Mouse (Mus musculus) thymus, adult 2 months (tissue): ENCODE measurements around the gene Idnk. TPM values are rescaled to one million over a fixed set of nuclear protein-coding genes. Genes with fewer than 3 reads are reported as not detected.

Source experiments
- DNase-seq: peaks from one replicate; pipeline ENCODE4 v3.0.0; 2021
- H3K27ac ChIP-seq: fragments of 200-500 bp; 2 replicates; pipeline ENCODE4 v1.5.1; 2012; ENCODE audit warnings: low read length, control low read depth; ENCODE audit not compliant: control insufficient read depth, insufficient read depth
- H3K27me3 ChIP-seq: fragments of 200-500 bp; 2 replicates; pipeline ENCODE4 v1.6.1; 2012; ENCODE audit warnings: mild to moderate bottlenecking, low read length, moderate library complexity, mixed read lengths; ENCODE audit not compliant: control insufficient read depth, insufficient read depth
- H3K36me3 ChIP-seq: fragments of 200-500 bp; 2 replicates; pipeline ENCODE4 v1.6.1; 2012; ENCODE audit warnings: mild to moderate bottlenecking, low read length, moderate library complexity; ENCODE audit not compliant: control insufficient read depth, insufficient read depth
- H3K4me1 ChIP-seq: fragments of 200-500 bp; replicated peaks from 2 replicates; pipeline ENCODE4 v1.6.1; 2012; ENCODE audit warnings: low read length; ENCODE audit not compliant: control insufficient read depth, insufficient read depth
- H3K4me3 ChIP-seq: fragments of 200-500 bp; 2 replicates; pipeline ENCODE4 v1.5.1; 2012; ENCODE audit warnings: mild to moderate bottlenecking, low read length, control low read depth, moderate library complexity; ENCODE audit not compliant: control insufficient read depth, insufficient read depth
- CTCF ChIP-seq: fragments of 200-500 bp; IDR thresholded peaks from 2 replicates; pipeline ENCODE4 v1.5.1; 2012; ENCODE audit warnings: mild to moderate bottlenecking, control low read depth, low read length, moderate library complexity, borderline replicate concordance; ENCODE audit not compliant: control insufficient read depth, poor library complexity, insufficient read depth; ENCODE audit errors: extremely low read depth
- POLR2A ChIP-seq: fragments of 200-500 bp; IDR thresholded peaks from 2 replicates; pipeline ENCODE4 v1.6.1; 2012; ENCODE audit warnings: mild to moderate bottlenecking, low read length, control low read depth, moderate library complexity; ENCODE audit not compliant: control insufficient read depth, poor library complexity, insufficient read depth; ENCODE audit errors: extremely low read depth
- WGBS: fragments of 180-500 bp; shearing (Covaris S2); methylation state at CpG from one replicate; pipeline ENCODE4 v1.1.7; 2018; 5-methylcytosine and 5-hydroxymethylcytosine counted together
- polyA plus RNA-seq: library from polyadenylated mRNA; depleted of rRNA; stranded (reverse); fragments of >200 nt; gene quantifications from 2 replicates; pipeline ENCODE4 v1.2.3, GENCODE M21; 2012

The Idnk gene
- polyA plus RNA-seq, 1 experiment, result 57.2 TPM

- TF ChIP-seq CTCF (no peak), POLR2A (no peak)
- DNase-seq, result no peak
- Histone ChIP-seq H3K4me1 (peaks cover 29% of the 10 kb centered on the region), H3K27ac (no peak overlapping the region), H3K27me3 (no peaks in the 10 kb centered on the region), H3K36me3 (no peaks in the 10 kb centered on the region), H3K4me3 (no peak overlapping the region)
- 4% methylated on average over 2 of the region's 2 CpGs for WGBS
Observed at GRCm38 (mm10) chr13:58116801-58117200, 40.6 kb upstream of the Idnk start.

GRCm38 (mm10) chr13:58117318-58118017, 40.0 kb upstream of the Idnk start:
- TF ChIP-seq CTCF, result peak; percentile 68; the same call in 1 of the 2 replicates
- no peak for TF ChIP-seq POLR2A
- H3K27me3 ChIP-seq, result no peaks in the 10 kb centered on the region
- DNase-seq, result peak; percentile 80

DNA sequence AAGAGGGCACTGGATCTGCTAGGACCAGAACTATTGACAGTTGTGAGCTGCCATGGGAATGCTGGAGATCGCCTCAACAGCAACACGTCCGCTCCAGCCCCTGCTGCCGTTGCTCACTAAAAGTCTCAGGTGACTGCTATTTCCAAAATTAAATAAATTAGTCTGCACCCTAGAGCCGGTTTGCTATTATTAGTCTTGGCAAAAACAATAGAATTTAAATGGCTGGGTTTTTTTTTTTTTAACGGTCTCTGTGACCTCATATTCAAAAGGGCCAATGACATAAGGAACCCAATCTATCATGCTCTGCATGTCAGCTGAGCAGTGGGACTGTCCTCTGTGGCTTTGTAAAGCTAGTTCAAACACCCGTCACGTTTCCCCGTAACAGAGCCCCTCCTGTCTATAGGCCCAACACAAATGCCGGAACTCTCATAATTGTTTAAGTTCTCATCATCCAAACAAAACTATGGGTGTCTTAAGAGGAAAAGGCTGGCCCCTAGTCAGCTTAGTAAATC, 34.6 kb upstream of the Idnk start:
- DNase-seq, result no peak
- no peak for TF ChIP-seq CTCF
- TF ChIP-seq POLR2A, result no peak
- H3K4me3 ChIP-seq, result no peak overlapping the region
- no peak overlapping the region for H3K27ac ChIP-seq
- WGBS, result 88% methylated on average over 10 of the region's 10 CpGs
- H3K4me1 ChIP-seq, result peaks cover 2% of the 10 kb centered on the region; the same call in 1 of the 2 replicates
- H3K36me3 ChIP-seq, result no peaks in the 10 kb centered on the region; the same call in 1 of the 2 replicates
- no peaks in the 10 kb centered on the region for H3K27me3 ChIP-seq

More at GRCm38 (mm10) chr13:58117318-58118017, 40.0 kb upstream of the Idnk start:
- H3K4me1 ChIP-seq, result peaks cover 24% of the 10 kb centered on the region
- no peak overlapping the region for H3K27ac ChIP-seq
- 44% methylated on average over 8 of the region's 8 CpGs for WGBS
- H3K36me3 ChIP-seq, result no peaks in the 10 kb centered on the region
- no peak overlapping the region for H3K4me3 ChIP-seq

DNA sequence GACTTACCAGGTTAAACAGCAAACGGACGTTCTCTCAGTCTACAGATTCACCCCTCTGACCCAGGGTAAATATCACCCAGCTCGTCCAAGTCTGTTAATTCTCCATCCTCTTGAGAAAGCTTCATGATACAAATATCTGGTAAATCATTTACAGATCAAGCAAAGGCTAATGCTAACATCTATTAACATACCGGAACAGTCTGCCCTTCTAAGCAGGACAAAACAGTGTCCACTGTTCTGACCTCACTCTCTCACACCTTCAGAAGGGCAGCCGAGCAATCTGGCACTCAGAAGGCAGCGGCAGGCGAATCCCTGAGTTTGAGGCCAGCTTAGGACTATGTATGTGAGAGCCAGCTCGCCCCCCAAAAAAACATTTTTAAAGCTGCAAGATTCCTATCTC, 34.1 kb upstream of the Idnk start:
- 95% methylated on average over 8 of the region's 8 CpGs for WGBS
- no peak overlapping the region for H3K4me3 ChIP-seq
- peaks cover 2% of the 10 kb centered on the region; the same call in 1 of the 2 replicates for H3K4me1 ChIP-seq
- TF ChIP-seq POLR2A (no peak), CTCF (no peak)
- no peak overlapping the region for H3K27ac ChIP-seq
- H3K27me3 ChIP-seq, result no peaks in the 10 kb centered on the region
- no peak for DNase-seq
- no peaks in the 10 kb centered on the region; the same call in 1 of the 2 replicates for H3K36me3 ChIP-seq

- Histone ChIP-seq H3K4me3 (no peak overlapping the region), H3K36me3 (no peaks in the 10 kb centered on the region; the same call in 1 of the 2 replicates), H3K4me1 (peaks cover 2% of the 10 kb centered on the region; the same call in 1 of the 2 replicates), H3K27me3 (no peaks in the 10 kb centered on the region), H3K27ac (no peak overlapping the region)
- no peak for TF ChIP-seq POLR2A
- TF ChIP-seq CTCF, result no peak
- DNase-seq, result no peak
- 93% methylated on average over 3 of the region's 3 CpGs for WGBS
Observed at GRCm38 (mm10) chr13:58124278-58124677, 33.2 kb upstream of the Idnk start.

GRCm38 (mm10) chr13:58124989-58125388, 32.5 kb upstream of the Idnk start:
- Histone ChIP-seq H3K27me3 (no peaks in the 10 kb centered on the region), H3K27ac (no peak overlapping the region), H3K36me3 (no peaks in the 10 kb centered on the region; the same call in 1 of the 2 replicates), H3K4me3 (no peak overlapping the region), H3K4me1 (peaks cover 7% of the 10 kb centered on the region)
- WGBS, result 84% methylated on average over 2 of the region's 2 CpGs
- DNase-seq, result no peak
- no peak for TF ChIP-seq POLR2A
- TF ChIP-seq CTCF, result no peak
